Mouse (Mus musculus): ENCODE data around the gene Polr2a. TPM values are rescaled to one million over a fixed set of nuclear protein-coding genes. Genes with fewer than 3 reads are reported as not detected.

Polr2a gene
- polyA plus RNA-seq, 1 experiment from 2014 or later = 27.2 TPM

DNA sequence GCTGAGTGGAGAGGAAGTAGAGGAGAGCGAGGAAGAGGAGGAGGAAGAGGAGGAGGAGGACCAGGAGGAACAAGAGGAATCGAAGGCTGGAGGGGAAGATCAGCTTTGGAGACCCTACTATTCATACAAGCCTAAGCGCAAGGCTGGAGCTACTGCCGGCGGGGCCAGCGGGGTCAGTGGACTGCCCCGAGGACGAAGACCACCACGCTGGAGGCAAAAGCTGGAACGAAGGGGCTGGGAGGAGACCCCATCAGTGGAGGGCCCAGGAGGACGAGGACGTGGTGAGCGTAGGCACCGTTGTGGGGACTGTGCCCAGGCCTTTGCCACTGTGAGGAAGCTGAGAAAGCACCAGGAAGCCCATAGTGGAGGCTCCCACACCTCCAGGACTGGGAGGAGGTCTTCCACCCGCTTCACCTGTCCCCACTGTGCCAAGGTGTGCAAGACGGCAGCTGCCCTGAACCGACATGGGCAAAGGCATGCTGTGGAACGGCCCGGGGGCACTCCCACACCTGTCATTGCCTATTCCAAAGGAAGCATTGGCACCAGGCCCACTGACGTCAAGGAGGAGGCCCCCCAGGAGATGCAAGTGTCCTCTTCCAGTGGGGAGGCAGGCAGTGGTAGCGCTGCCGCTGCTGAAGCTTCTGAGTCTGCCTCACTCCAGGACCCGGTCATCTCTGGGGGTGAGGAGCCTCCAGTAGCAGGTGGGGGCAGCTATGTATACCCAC lies 20.0 kb upstream of the Polr2a start:
- peaks cover 48% of the 10 kb centered on the region for H3K27me3 ChIP-seq
- WGBS = 66% methylated on average over 23 of the region's 23 CpGs

GRCm38 (mm10) chr11:69777504-69778257 lies 19.2 kb upstream of the Polr2a start:
- Histone ChIP-seq H3K9ac (no peak overlapping the region), H3K4me3 (no peak overlapping the region), H3K27me3 (peaks cover 48% of the 10 kb centered on the region), H3K4me1 (peaks cover 14% of the 10 kb centered on the region), H3K4me2 (replicated peaks) (no peak overlapping the region), H3K27ac (no peak overlapping the region), H3K36me3 (peaks cover 39% of the 10 kb centered on the region), H3K9me3 (no peaks in the 10 kb centered on the region)
- no peak for ATAC-seq (ENCODE audit: low FRiP score, low read depth)
- WGBS = 61% methylated on average over 26 of the region's 26 CpGs

More for the DNA sequence above, 20.0 kb upstream of the Polr2a start:
- Histone ChIP-seq H3K36me3 (peaks cover 32% of the 10 kb centered on the region), H3K9me3 (no peaks in the 10 kb centered on the region), H3K4me3 (no peak overlapping the region), H3K4me2 (replicated peaks) (no peak overlapping the region), H3K9ac (no peak overlapping the region), H3K4me1 (peaks cover 14% of the 10 kb centered on the region), H3K27ac (no peak overlapping the region)
- no peak for ATAC-seq (ENCODE audit: low FRiP score, low read depth)

DNA sequence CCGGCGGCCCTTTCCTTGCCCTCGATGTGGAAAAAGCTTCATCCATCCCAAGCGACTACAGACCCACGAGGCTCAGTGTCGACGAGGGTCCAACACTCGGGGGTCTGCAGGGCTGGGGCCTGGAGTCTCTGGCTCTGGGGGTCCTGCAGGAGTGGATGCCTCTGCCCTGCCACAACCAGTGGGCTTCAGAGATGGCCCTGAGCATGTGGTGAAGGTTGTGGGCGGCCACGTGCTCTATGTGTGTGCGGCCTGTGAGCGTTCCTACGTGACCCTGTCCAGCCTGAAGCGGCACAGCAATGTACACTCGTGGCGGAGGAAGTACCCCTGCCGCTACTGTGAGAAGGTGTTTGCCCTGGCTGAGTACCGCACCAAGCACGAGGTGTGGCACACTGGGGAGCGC lies 18.1 kb upstream of the Polr2a start:
- no peak overlapping the region for H3K4me3 ChIP-seq
- no peak overlapping the region for H3K27ac ChIP-seq
- H3K9ac ChIP-seq = peak overlapping the region; percentile 8; the same call in 1 of the 2 replicates
- H3K9me3 ChIP-seq = no peaks in the 10 kb centered on the region
- H3K4me2 ChIP-seq (replicated peaks) = no peak overlapping the region
- ATAC-seq (ENCODE audit: low FRiP score, low read depth) = no peak
- WGBS = 83% methylated on average over 20 of the region's 20 CpGs
- H3K4me1 ChIP-seq = peaks cover 14% of the 10 kb centered on the region
- peaks cover 42% of the 10 kb centered on the region for H3K27me3 ChIP-seq
- peaks cover 39% of the 10 kb centered on the region for H3K36me3 ChIP-seq

GRCm38 (mm10) chr11:69775716-69776115 lies 17.3 kb upstream of the Polr2a start:
- no peak for ATAC-seq (ENCODE audit: low FRiP score, low read depth)
- H3K9ac ChIP-seq = no peak overlapping the region
- H3K27me3 ChIP-seq = peaks cover 41% of the 10 kb centered on the region
- H3K27ac ChIP-seq = no peak overlapping the region
- H3K36me3 ChIP-seq = peaks cover 39% of the 10 kb centered on the region
- 65% methylated on average over 10 of the region's 10 CpGs for WGBS
- H3K4me2 ChIP-seq (replicated peaks) = no peak overlapping the region
- no peaks in the 10 kb centered on the region for H3K9me3 ChIP-seq
- peaks cover 14% of the 10 kb centered on the region for H3K4me1 ChIP-seq
- H3K4me3 ChIP-seq = no peak overlapping the region

DNA sequence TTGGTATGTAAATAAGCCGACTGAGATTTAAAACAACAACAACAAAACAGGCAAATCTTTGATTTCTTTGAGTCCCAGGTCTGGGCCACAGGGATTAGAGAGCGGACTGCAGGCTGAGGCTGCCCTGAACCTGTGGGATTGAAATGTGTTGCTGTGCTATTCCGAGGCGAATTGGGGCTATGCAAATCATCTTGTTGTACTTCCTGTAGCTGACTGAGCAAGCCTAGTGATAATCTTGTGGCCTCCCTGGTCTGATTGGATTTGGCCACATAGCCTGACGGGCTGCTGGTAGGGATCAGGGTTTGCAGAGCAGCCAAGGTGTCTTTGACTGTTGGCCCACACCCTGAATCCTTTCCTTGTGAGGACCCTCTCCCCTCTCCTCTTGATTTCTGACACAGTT lies 16.5 kb upstream of the Polr2a start:
- Histone ChIP-seq H3K9me3 (no peaks in the 10 kb centered on the region), H3K9ac (no peak overlapping the region), H3K36me3 (peaks cover 39% of the 10 kb centered on the region), H3K4me1 (peaks cover 16% of the 10 kb centered on the region), H3K4me2 (replicated peaks) (no peak overlapping the region), H3K27ac (no peak overlapping the region), H3K27me3 (peaks cover 40% of the 10 kb centered on the region), H3K4me3 (no peak overlapping the region)
- ATAC-seq (ENCODE audit: low FRiP score, low read depth) = no peak
- 66% methylated on average over 5 of the region's 5 CpGs for WGBS

DNA sequence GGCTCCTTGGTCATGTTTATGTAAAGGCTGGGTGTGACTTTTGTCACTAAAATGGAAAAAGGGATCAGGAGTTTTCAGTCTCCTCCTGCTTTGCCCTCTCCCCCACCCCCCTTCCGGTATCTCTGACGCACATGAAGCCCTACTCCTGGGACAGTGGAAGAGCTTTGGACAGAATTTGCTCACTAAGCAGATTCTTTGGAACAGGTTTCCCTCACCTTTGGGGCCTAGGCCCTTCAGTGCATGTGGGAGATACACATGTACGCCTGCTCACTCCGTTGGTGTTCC lies 9.1 kb upstream of the Polr2a start:
- Histone ChIP-seq H3K4me2 (replicated peaks) (peak overlapping the region; percentile 78), H3K27ac (peak overlapping the region; percentile 58; the same call in 1 of the 2 replicates), H3K9me3 (no peaks in the 10 kb centered on the region), H3K9ac (peak overlapping the region; percentile 96), H3K27me3 (no peaks in the 10 kb centered on the region), H3K4me1 (peaks cover 38% of the 10 kb centered on the region), H3K4me3 (peak overlapping the region; percentile 87), H3K36me3 (no peaks in the 10 kb centered on the region)
- WGBS = 65% methylated on average over 4 of the region's 4 CpGs
- ATAC-seq (ENCODE audit: low FRiP score, low read depth) = no peak

GRCm38 (mm10) chr11:69766872-69767624 lies 8.6 kb upstream of the Polr2a start:
- Histone ChIP-seq H3K4me2 (replicated peaks) (peak overlapping the region; percentile 78), H3K36me3 (no peaks in the 10 kb centered on the region), H3K9ac (peak overlapping the region; percentile 96), H3K4me1 (peaks cover 38% of the 10 kb centered on the region), H3K27me3 (no peaks in the 10 kb centered on the region), H3K27ac (peak overlapping the region; percentile 92), H3K4me3 (peak overlapping the region; percentile 87), H3K9me3 (no peaks in the 10 kb centered on the region)
- ATAC-seq (ENCODE audit: low FRiP score, low read depth) = no peak
- 55% methylated on average over 13 of the region's 13 CpGs for WGBS

- peak overlapping the region; percentile 87 for H3K4me3 ChIP-seq
- H3K4me2 ChIP-seq (replicated peaks) = peak overlapping the region; percentile 78
- peaks cover 38% of the 10 kb centered on the region for H3K4me1 ChIP-seq
- H3K9ac ChIP-seq = peak overlapping the region; percentile 96
- WGBS = under 1% methylated on average over 36 of the region's 37 CpGs
- no peaks in the 10 kb centered on the region for H3K27me3 ChIP-seq
- peak overlapping the region; percentile 92 for H3K27ac ChIP-seq
- no peaks in the 10 kb centered on the region for H3K36me3 ChIP-seq
- no peaks in the 10 kb centered on the region for H3K9me3 ChIP-seq
- ATAC-seq (ENCODE audit: low FRiP score, low read depth) = peak; percentile 78
Measured at GRCm38 (mm10) chr11:69766126-69766609, 7.7 kb upstream of the Polr2a start.

- no peaks in the 10 kb centered on the region for H3K27me3 ChIP-seq
- H3K27ac ChIP-seq = peak within 1 kb of the TSS; percentile 92
- H3K36me3 ChIP-seq = no peaks in the 10 kb centered on the region
- peak within 1 kb of the TSS; percentile 96 for H3K9ac ChIP-seq
- peaks cover 43% of the 10 kb centered on the region for H3K4me1 ChIP-seq
- ATAC-seq (ENCODE audit: low FRiP score, low read depth) = peak; percentile 62
- H3K4me2 ChIP-seq (replicated peaks) = peak within 1 kb of the TSS; percentile 78
- H3K9me3 ChIP-seq = no peaks in the 10 kb centered on the region
- H3K4me3 ChIP-seq = peak within 1 kb of the TSS; percentile 87
- WGBS = 22% methylated on average over 28 of the region's 55 CpGs
Measured at GRCm38 (mm10) chr11:69765221-69766125, 7.0 kb upstream of the Polr2a start, which contains the start of gene Zbtb4. Gene Zbtb4, plus strand, starts transcription at chr11:69765912.

GRCm38 (mm10) chr11:69763551-69763950 lies 5.1 kb upstream of the Polr2a start:
- H3K27me3 ChIP-seq = no peaks in the 10 kb centered on the region
- H3K27ac ChIP-seq = no peak overlapping the region
- no peaks in the 10 kb centered on the region for H3K36me3 ChIP-seq
- H3K9ac ChIP-seq = no peak overlapping the region
- no peak for ATAC-seq (ENCODE audit: low FRiP score, low read depth)
- no peak overlapping the region for H3K4me3 ChIP-seq
- no peak overlapping the region for H3K4me2 ChIP-seq (replicated peaks)
- WGBS = 70% methylated on average over 7 of the region's 7 CpGs
- H3K4me1 ChIP-seq = peaks cover 44% of the 10 kb centered on the region
- H3K9me3 ChIP-seq = no peaks in the 10 kb centered on the region

DNA sequence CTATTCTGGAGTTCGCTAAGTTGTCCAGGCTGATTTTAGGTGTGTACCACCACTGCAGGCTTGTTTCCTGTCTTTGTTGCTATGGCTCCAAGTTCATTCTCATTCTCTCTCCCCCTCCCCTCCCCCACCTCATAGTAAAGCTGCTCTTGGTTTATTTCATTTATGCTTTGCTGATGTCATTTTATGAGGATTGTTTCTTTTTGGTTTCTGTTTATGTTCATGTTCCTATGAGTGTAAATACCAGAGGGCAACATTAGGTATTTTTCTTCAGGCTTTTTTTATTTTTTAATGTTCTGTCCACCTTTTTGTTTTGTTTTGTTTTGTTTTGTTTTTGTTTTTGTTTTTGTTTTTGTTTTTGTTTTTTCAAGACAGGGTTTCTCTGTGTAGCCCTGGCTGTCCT lies 3.4 kb upstream of the Polr2a start, which contains the start of gene Slc35g3:
Gene Slc35g3 (minus strand): TSS at position 101 of the 400 bp plus-strand sequence.
- no peaks in the 10 kb centered on the region for H3K36me3 ChIP-seq
- no peak within 1 kb of the TSS; the same call in 1 of the 2 replicates for H3K9ac ChIP-seq
- H3K27me3 ChIP-seq = no peaks in the 10 kb centered on the region
- 57% methylated on average over 1 of the region's 1 CpGs for WGBS
- no peak within 1 kb of the TSS; the same call in 1 of the 2 replicates for H3K27ac ChIP-seq
- H3K4me1 ChIP-seq = peaks cover 37% of the 10 kb centered on the region
- ATAC-seq (ENCODE audit: low FRiP score, low read depth) = no peak
- no peak within 1 kb of the TSS for H3K4me3 ChIP-seq
- no peaks in the 10 kb centered on the region for H3K9me3 ChIP-seq
- no peak within 1 kb of the TSS for H3K4me2 ChIP-seq (replicated peaks)

Measured in limb, embryonic 13.5 days (tissue).